Mouse (Mus musculus) cerebellum, adult 2 months (tissue): Measurements from ENCODE around the gene Rreb1.

Experiments used
- CTCF ChIP-seq: fragments of 200-500 bp; IDR thresholded peaks from 2 replicates; pipeline ENCODE4 v1.5.1; 2011; ENCODE audit warnings: low read depth, mild to moderate bottlenecking, control low read depth, low read length, moderate library complexity, borderline replicate concordance; ENCODE audit not compliant: insufficient read depth
- POLR2A ChIP-seq: fragments of 200-500 bp; IDR thresholded peaks from 2 replicates; pipeline ENCODE4 v1.6.1; 2011; ENCODE audit warnings: low read length, control low read depth, borderline replicate concordance; ENCODE audit not compliant: insufficient read depth

DNA sequence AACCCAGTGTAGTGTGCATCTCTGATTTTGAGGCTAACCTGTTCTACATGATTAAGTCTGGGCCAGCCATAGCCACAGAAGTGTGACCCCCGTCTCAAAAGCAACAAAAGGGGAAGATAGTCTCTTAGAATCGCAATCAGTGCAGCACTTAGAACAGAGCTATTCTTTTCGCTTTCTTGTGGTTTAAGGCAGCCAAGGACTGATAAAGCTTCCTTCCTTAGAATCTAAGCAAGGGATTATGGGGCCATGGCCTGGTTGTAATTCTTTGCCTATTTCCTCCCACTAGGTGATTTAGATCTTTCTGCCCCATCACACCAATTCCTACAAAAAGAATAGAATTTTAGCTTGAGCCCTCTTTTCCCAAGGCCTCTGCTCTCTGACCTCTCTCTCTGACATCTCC is 135.8 kb downstream of the Rreb1 start:
- no peak for TF ChIP-seq CTCF
- TF ChIP-seq POLR2A: no peak
